Mouse (Mus musculus) brain, embryonic 18.5 days (tissue): ENCODE results near the gene Cacna1e.

ENCODE experiments used
- DNase-seq: peaks from one replicate; pipeline ENCODE4 v3.0.0-alpha.2; 2012; ENCODE audit warnings: low read depth, low spot score

Gene Cacna1e

GRCm38 (mm10) chr1:154712747-154713146, 171.6 kb downstream of the Cacna1e start:
- no peak for DNase-seq

GRCm38 (mm10) chr1:154707584-154708290, 176.6 kb downstream of the Cacna1e start:
- no peak for DNase-seq

- DNase-seq = no peak
These were observed 177.3 kb downstream of the Cacna1e start for GRCm38 (mm10) chr1:154706974-154707373.

- DNase-seq = no peak
These were observed 178.3 kb downstream of the Cacna1e start for GRCm38 (mm10) chr1:154705882-154706565.

GRCm38 (mm10) chr1:154704558-154705185, 179.6 kb downstream of the Cacna1e start:
- no peak for DNase-seq

DNA sequence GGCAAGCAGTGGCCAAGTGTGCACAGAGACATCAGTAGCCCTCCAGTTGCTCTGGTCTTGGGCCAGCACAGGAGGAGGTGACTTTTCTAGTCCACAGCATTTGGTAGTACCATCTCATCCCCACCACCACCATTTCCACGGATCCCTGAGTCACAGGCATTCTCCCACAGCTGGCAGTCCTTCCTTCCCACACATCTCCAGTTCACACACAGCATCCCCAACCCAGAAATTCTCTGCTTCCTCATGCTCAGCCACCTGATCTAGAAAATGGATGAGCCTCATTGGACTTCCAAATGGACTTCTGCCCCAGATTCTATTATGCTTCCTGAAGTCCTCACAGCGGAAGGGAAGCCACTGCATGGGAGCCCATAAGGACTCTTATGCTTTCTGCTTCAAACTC, 181.7 kb downstream of the Cacna1e start:
- DNase-seq = no peak

GRCm38 (mm10) chr1:154688876-154689665, 195.2 kb downstream of the Cacna1e start:
- DNase-seq = no peak

DNA sequence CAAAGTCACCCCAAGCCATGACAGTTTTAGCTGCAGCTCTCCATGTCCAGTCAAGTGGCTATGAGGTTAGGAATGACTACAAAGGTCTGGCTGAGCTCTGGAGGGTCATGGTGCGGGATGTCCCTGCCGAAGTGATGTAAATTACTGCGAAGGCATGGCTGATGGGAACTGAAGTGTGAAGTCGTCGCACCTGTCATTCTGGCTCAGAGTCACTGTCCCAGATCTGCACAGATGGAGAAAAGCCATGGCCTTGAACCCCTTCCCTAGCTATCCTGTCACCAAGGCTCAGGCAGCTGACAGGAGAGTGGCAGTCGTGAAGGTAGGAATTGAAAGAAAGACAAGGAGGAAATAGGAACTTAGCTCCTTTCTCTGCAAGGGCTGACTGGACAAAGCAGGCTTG, 197.4 kb downstream of the Cacna1e start:
- no peak for DNase-seq

DNA sequence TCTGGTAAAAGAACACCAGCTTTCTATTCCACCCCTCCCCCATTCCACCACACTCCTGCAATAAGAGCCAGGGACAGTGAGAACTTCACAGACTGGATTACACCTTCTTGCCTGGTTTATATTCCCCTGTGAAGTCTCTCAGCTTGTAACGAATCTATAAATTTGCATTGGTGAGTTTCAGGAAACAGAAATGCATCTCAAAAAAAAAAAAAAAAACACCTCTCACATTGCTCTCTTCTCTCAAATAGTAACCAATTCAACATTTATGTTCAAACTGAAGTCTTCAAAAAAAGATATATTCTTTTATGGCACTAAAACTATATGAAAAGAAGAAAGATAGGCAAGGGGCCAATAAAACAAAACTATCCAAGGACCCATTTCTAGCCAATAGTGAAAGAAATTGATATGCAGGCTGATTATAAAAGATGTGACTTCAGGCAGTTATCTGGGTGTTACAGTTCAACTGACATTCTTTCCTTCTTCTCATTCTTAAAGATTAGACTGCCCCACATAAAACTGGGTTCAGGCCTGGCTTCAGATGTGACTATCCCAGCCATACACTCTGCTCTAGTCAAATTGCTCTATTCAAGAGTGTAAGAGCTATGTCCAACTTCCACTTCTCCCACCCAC, 200.7 kb downstream of the Cacna1e start:
- DNase-seq = no peak

- DNase-seq = no peak
These were observed 205.3 kb downstream of the Cacna1e start for GRCm38 (mm10) chr1:154678989-154679388.

- no peak for DNase-seq
These were observed 206.2 kb downstream of the Cacna1e start for GRCm38 (mm10) chr1:154678151-154678550.

GRCm38 (mm10) chr1:154677677-154678076, 206.6 kb downstream of the Cacna1e start:
- DNase-seq = no peak

DNA sequence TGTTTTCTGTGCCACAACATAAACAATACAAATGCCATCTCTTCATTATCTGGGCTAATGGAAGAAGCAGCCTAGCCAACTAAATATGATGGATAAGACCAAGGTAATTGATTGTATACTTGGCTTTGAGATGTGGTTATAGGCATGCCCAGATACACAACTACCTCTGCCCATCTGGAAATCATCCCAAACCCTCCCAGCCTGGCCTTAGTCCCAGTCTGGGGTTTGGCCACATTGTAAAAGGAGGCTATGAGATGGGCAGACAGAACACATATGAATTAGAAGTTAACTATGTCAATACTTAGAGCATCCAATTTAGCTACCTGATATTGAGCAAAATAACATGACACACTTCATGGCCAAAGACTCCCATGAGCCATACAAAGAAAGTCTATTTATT, 220.6 kb downstream of the Cacna1e start:
- DNase-seq = no peak

- DNase-seq = no peak
These were observed 222.3 kb downstream of the Cacna1e start for GRCm38 (mm10) chr1:154661977-154662376.

GRCm38 (mm10) chr1:154661221-154661864, 223.0 kb downstream of the Cacna1e start:
- peak; percentile 67 for DNase-seq

GRCm38 (mm10) chr1:154657366-154657765, 226.9 kb downstream of the Cacna1e start:
- no peak for DNase-seq

DNA sequence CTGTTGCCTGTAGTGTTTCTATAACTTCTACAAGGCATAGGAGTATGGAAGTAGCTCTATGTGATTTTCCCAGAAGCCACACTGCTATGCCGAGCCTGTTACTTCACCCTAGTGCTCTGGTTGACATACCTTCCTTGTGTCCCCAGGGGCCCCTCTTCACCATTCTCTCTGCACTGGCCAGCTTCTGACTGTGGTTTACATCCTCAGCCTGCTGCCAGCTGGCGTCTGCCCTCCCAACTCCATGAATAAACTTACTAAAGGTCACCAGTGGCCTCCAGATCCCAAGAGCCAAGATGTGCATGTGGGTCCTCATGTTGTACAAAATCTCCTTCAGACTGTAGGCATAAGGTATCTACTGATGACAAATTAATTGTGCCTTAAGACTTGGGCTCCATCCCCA, 230.3 kb downstream of the Cacna1e start:
- no peak for DNase-seq

DNA sequence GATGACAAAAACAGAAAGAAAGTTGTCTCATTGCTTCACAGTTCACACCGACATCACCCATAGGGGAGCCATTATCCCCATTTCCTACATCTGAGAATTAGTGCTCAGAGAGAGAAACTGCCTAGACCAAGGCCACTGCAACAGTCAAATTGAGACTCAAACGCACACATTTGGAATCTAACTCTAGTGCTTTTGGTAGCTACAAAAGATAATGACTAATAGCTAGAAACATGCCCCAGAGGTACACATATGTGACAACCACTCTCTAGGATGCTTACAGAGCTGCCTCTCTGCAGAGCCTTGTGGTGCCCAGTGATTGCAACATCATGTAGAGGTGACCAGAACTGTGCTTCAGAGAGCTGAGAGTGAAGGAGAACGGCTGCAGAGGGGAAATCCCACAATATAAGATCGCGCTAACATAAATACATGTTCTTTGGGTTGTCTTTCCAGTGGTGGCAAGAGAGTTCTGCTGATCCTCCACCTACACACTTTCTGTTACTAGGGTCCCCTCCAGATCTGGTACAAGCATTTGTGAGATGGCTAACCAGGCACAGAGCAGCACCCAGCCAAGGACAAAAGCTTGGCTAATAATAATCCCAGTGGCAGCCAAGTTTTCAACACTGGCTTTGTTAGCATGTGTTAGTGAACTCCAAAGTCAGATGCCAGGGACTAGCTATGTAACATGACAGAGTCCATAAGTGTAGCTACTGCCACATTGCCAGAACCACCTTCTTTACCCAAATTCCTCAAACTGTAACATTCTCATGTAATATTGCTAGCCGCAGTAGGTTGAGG, 237.9 kb downstream of the Cacna1e start:
- no peak for DNase-seq

DNA sequence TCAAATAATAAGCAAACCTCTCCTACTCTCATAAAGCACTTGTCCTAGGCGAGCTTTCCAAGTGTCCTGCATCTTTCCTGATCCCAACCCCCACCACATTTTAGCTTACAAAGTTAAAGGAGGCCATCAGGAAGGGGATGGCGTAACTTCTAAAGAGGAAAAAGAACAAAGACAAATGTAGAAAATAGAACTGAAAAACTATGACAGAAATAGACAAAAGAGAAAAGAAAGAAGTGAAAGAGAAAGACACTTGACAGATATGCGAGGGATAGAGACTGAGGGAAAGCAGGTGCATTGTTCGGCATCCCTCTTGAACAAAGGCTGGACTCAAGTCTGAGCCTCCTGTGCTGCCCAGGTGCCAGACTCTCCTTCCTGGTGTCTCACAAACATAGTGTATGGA, 246.5 kb downstream of the Cacna1e start:
- DNase-seq = no peak

DNA sequence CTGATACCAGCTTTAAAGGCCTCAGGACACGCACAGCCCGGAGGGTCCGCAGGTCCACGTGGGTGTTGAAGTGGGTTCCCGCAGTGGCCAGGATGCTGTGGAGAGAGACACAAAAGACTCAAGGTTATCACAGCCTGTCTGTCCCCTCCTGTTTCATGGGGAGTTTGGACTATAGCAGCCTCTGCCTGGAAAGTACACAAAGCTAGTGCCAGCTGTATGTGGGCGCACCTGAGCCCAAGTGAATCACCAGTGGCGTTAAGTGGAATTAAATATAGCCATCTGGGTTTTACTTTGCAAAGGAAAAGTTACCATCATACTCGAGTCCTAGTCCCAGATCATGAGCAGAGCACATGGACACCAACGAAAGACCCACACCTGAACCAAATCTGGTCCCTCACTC, 248.5 kb downstream of the Cacna1e start:
- no peak for DNase-seq
